Mouse (Mus musculus): Measurements from ENCODE around the gene Dst.

DNA sequence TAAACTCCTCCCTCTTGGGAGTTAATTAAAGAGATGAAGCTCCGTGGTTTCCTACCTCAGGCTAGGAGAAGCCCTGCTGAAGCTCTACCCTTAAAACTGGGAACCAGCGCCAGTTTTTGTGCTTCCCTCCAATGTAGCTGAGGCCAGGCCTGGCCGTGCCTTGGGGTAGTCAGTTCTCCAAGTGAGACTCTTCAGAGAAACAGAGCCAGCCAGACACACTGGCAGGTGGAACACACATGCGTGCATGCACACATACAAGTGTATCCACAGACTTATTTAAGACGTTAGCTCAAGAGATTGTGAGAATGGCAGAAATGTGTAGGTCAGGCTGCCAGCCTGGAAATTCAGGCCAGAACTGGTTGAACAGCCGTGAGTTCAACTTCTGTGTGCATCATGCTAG, 87.4 kb downstream of the Dst start:
- TF ChIP-seq TBP (IDR thresholded peaks at IDR 0.05; ENCODE audit: low read depth, low read length), result no peak
- TF ChIP-seq SIN3A (IDR thresholded peaks at IDR 0.05; ENCODE audit: low read length), result no peak
- no peak for TF ChIP-seq ZC3H11A (IDR thresholded peaks at IDR 0.05; ENCODE audit: low read depth, low read length)
- TF ChIP-seq POLR2A (IDR thresholded peaks at IDR 0.05; ENCODE audit: control insufficient read depth in 1 of 2, insufficient read depth in 1 of 2, low read depth in 1 of 2, low read length in 2 of 2, poor library complexity in 1 of 2), result no peak
- TF ChIP-seq CTCF (IDR thresholded peaks at IDR 0.05 in 2 of 3, conservative IDR thresholded peaks at IDR 0.05 in 1 of 3; ENCODE audit: control insufficient read depth in 1 of 3, insufficient read depth in 1 of 3, low read depth in 2 of 3, low read length in 3 of 3, poor library complexity in 1 of 3, severe bottlenecking in 1 of 3), result no peak
- TF ChIP-seq HCFC1 (IDR thresholded peaks at IDR 0.05; ENCODE audit: low read depth, low read length), result no peak
- TF ChIP-seq MAFK (IDR thresholded peaks at IDR 0.05; ENCODE audit: borderline replicate concordance, low read depth, low read length), result no peak
- no peak for TF ChIP-seq CHD2 (IDR thresholded peaks at IDR 0.05; ENCODE audit: low read length)
- TF ChIP-seq MXI1 (IDR thresholded peaks at IDR 0.05; ENCODE audit: low read depth, low read length), result no peak
- TF ChIP-seq ZKSCAN1 (IDR thresholded peaks at IDR 0.05; ENCODE audit: low read depth, low read length), result no peak
- no peak for TF ChIP-seq TAL1 (IDR thresholded peaks at IDR 0.05; ENCODE audit: low read length)

Measured in MEL (cell line).